Mouse (Mus musculus) olfactory bulb, adult 2 months (tissue): ENCODE measurements around the gene Tff1.

ENCODE experiments used
- CTCF ChIP-seq: fragments of 200-500 bp; IDR thresholded peaks from 2 replicates; pipeline ENCODE4 v1.5.1; 2012; ENCODE audit warnings: low read depth, mild to moderate bottlenecking, low read length, moderate library complexity; ENCODE audit not compliant: insufficient read depth
- POLR2A ChIP-seq: fragments of 200-500 bp; IDR thresholded peaks from 2 replicates; pipeline ENCODE4 v1.6.1; 2012; ENCODE audit warnings: mild to moderate bottlenecking, low read depth, low read length, moderate library complexity; ENCODE audit not compliant: insufficient read depth

DNA sequence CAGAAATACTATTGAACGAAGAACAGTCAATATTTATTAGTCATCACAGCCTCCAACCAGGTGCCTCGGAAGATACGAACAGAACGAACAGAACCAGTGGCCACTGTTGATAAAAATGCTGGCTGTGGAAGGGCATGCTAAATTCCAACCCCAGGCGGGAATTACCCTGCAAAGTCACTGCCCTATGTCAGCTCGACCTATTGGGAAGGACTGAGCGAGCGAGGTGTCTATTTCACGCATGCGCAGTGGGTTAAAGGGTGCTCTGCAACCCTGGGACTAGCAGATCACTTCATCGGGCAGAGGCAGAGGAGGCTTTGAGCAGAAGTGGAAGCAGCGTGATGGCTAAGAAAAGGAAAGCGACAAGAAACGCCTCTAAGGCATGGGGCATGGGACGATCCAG lies 31.3 kb downstream of the Tff1 start:
- no peak for TF ChIP-seq CTCF
- no peak for TF ChIP-seq POLR2A
